Mouse (Mus musculus) thymus, adult 2 months (tissue): ENCODE results near the gene Klf2.

Experiments used
- CTCF ChIP-seq: fragments of 200-500 bp; IDR thresholded peaks from 2 replicates; pipeline ENCODE4 v1.5.1; 2012; ENCODE audit warnings: mild to moderate bottlenecking, control low read depth, low read length, moderate library complexity, borderline replicate concordance; ENCODE audit not compliant: control insufficient read depth, poor library complexity, insufficient read depth; ENCODE audit errors: extremely low read depth
- POLR2A ChIP-seq: fragments of 200-500 bp; IDR thresholded peaks from 2 replicates; pipeline ENCODE4 v1.6.1; 2012; ENCODE audit warnings: mild to moderate bottlenecking, low read length, control low read depth, moderate library complexity; ENCODE audit not compliant: control insufficient read depth, poor library complexity, insufficient read depth; ENCODE audit errors: extremely low read depth

GRCm38 (mm10) chr8:72360162-72360561, 41.3 kb downstream of the Klf2 start:
- TF ChIP-seq CTCF (no peak), POLR2A (no peak)
